Mouse (Mus musculus): ENCODE data around the gene B4galnt4. TPM values are rescaled to one million over a fixed set of nuclear protein-coding genes. Genes with fewer than 3 reads are reported as not detected.

Gene B4galnt4
- total and polyA plus RNA-seq, 3 experiments, result 0.81 to 8.0 TPM; not detected in 1

- no peaks in the 10 kb centered on the region for H3K9me3 ChIP-seq (replicated peaks; ENCODE audit: insufficient read depth, low read length)
- H3K4me1 ChIP-seq (ENCODE audit: control insufficient read depth in 1 of 2, insufficient read depth in 2 of 2, low read length in 2 of 2), result no peaks in the 10 kb centered on the region
- H3K27me3 ChIP-seq (ENCODE audit: control insufficient read depth in 1 of 2, insufficient read depth in 2 of 2, low read length in 2 of 2), result peaks cover 11 to 12% of the 10 kb centered on the region in 2 experiments
- DNase-seq (ENCODE audit: low read depth, low spot score), result no peak
- H3K79me2 ChIP-seq (ENCODE audit: control insufficient read depth, insufficient read depth, low read length, poor library complexity), result no peaks in the 10 kb centered on the region
- no peaks in the 10 kb centered on the region for H3K36me3 ChIP-seq (ENCODE audit: control insufficient read depth in 1 of 2, insufficient read depth in 2 of 2, low read length in 2 of 2)
- no peak for TF ChIP-seq USF1 (IDR thresholded peaks at IDR 0.05; ENCODE audit: low read depth, low read length)
- TF ChIP-seq POLR2AphosphoS5 (IDR thresholded peaks at IDR 0.05; ENCODE audit: borderline replicate concordance, low read depth, low read length), result no peak
- no peak for TF ChIP-seq JUND (IDR thresholded peaks at IDR 0.05; ENCODE audit: low read depth, low read length)
- TF ChIP-seq MEF2A (IDR thresholded peaks at IDR 0.05; ENCODE audit: extremely low read depth, insufficient replicate concordance, low read depth, low read length, poor library complexity, severe bottlenecking), result no peak
- no peak for TF ChIP-seq GABPA (IDR thresholded peaks at IDR 0.05; ENCODE audit: low read depth, low read length)
- TF ChIP-seq USF2 (IDR thresholded peaks at IDR 0.05; ENCODE audit: borderline replicate concordance in 1 of 2, insufficient read depth in 1 of 2, low read depth in 1 of 2, low read length in 2 of 2), result no peak
- H3K4me3 ChIP-seq (ENCODE audit: control insufficient read depth in 1 of 2, insufficient read depth in 1 of 2, low read depth in 2 of 2, low read length in 2 of 2), result no peak within 1 kb of the TSS
- H3K9ac ChIP-seq (ENCODE audit: control insufficient read depth, low read depth, low read length, poor library complexity, severe bottlenecking), result no peak within 1 kb of the TSS
- H3K27ac ChIP-seq (ENCODE audit: control insufficient read depth, low read depth, low read length), result no peak within 1 kb of the TSS
Measured at GRCm38 (mm10) chr7:141028831-141029230, 32.1 kb upstream of the B4galnt4 start, which contains the start of gene Gm17387. Gene Gm17387, plus strand, starts transcription at chr7:141029131.

DNA sequence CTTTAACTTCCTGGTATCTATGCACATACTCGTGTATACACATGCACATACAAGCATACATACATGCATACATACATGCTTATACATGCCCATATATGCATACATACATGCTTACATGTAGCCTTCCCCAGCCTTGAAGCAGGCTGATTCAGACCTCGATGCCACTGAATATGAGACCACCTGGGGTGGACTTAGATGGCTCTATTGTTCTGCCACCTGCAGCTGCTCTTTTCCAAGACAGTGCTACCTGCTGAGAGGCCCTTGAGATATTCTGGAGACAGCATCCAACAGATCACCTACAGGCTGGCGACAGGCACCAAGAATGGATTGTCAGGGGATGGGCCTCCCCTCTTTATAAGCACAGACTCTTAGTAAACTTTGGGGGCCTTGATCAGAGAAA, 30.5 kb upstream of the B4galnt4 start:
- peaks cover 12 to 13% of the 10 kb centered on the region in 2 experiments for H3K27me3 ChIP-seq (ENCODE audit: control insufficient read depth in 1 of 2, insufficient read depth in 2 of 2, low read length in 2 of 2)
- no peak for TF ChIP-seq POLR2A (IDR thresholded peaks at IDR 0.05; ENCODE audit: control insufficient read depth in 1 of 2, insufficient read depth in 1 of 2, low read depth in 1 of 2, low read length in 2 of 2, poor library complexity in 1 of 2)
- TF ChIP-seq JUND (IDR thresholded peaks at IDR 0.05; ENCODE audit: low read depth, low read length), result no peak
- no peak for TF ChIP-seq CTCF (IDR thresholded peaks at IDR 0.05 in 2 of 3, conservative IDR thresholded peaks at IDR 0.05 in 1 of 3; ENCODE audit: control insufficient read depth in 1 of 3, insufficient read depth in 1 of 3, low read depth in 2 of 3, low read length in 3 of 3, poor library complexity in 1 of 3, severe bottlenecking in 1 of 3)
- no peak for TF ChIP-seq GATA1 (IDR thresholded peaks at IDR 0.05; ENCODE audit: low read depth, low read length)
- no peak for TF ChIP-seq MXI1 (IDR thresholded peaks at IDR 0.05; ENCODE audit: low read depth, low read length)
- no peak for TF ChIP-seq ELF1 (IDR thresholded peaks at IDR 0.05; ENCODE audit: low read depth, low read length)
- TF ChIP-seq ETS1 (IDR thresholded peaks at IDR 0.05; ENCODE audit: low read depth, low read length), result no peak
- no peak for TF ChIP-seq MYC (IDR thresholded peaks at IDR 0.05; ENCODE audit: low read depth, low read length)
- TF ChIP-seq ZNF384 (IDR thresholded peaks at IDR 0.05; ENCODE audit: low read depth, low read length), result no peak
- TF ChIP-seq CHD1 (IDR thresholded peaks at IDR 0.05; ENCODE audit: low read depth, low read length), result no peak
- no peak for TF ChIP-seq USF1 (IDR thresholded peaks at IDR 0.05; ENCODE audit: low read depth, low read length)
- no peak for TF ChIP-seq MAX (IDR thresholded peaks at IDR 0.05; ENCODE audit: low read length)
- TF ChIP-seq CHD2 (IDR thresholded peaks at IDR 0.05; ENCODE audit: low read length), result no peak
- no peak for TF ChIP-seq TBP (IDR thresholded peaks at IDR 0.05; ENCODE audit: low read depth, low read length)
- no peak for TF ChIP-seq USF2 (IDR thresholded peaks at IDR 0.05; ENCODE audit: borderline replicate concordance in 1 of 2, insufficient read depth in 1 of 2, low read depth in 1 of 2, low read length in 2 of 2)
- no peaks in the 10 kb centered on the region for H3K79me2 ChIP-seq (ENCODE audit: control insufficient read depth, insufficient read depth, low read length, poor library complexity)
- no peak for DNase-seq (ENCODE audit: low read depth, low spot score)
- no peak overlapping the region for H3K9ac ChIP-seq (ENCODE audit: control insufficient read depth, low read depth, low read length, poor library complexity, severe bottlenecking)
- H3K27ac ChIP-seq (ENCODE audit: control insufficient read depth, low read depth, low read length), result no peak overlapping the region
- H3K4me3 ChIP-seq (ENCODE audit: control insufficient read depth in 1 of 2, insufficient read depth in 1 of 2, low read depth in 2 of 2, low read length in 2 of 2), result no peak overlapping the region
- H3K36me3 ChIP-seq (ENCODE audit: control insufficient read depth in 1 of 2, insufficient read depth in 2 of 2, low read length in 2 of 2), result no peaks in the 10 kb centered on the region
- H3K9me3 ChIP-seq (replicated peaks; ENCODE audit: insufficient read depth, low read length), result no peaks in the 10 kb centered on the region
- H3K4me1 ChIP-seq (ENCODE audit: control insufficient read depth in 1 of 2, insufficient read depth in 2 of 2, low read length in 2 of 2), result no peaks in the 10 kb centered on the region
